Mouse (Mus musculus) embryonic fibroblast, embryonic 13.5 days (primary cell): ENCODE data around the gene Kynu. TPM values are rescaled to one million over a fixed set of nuclear protein-coding genes. Genes with fewer than 3 reads are reported as not detected.

ENCODE experiments used
- H3K27ac ChIP-seq: 2 replicates; pipeline ENCODE4 v1.5.1; 2012; ENCODE audit warnings: low read length, control low read depth, inconsistent platforms; ENCODE audit not compliant: insufficient read depth
- H3K4me1 ChIP-seq: 2 replicates; pipeline ENCODE4 v1.6.1; 2011; ENCODE audit warnings: low read length; ENCODE audit not compliant: control insufficient read depth, insufficient read depth
- H3K4me3 ChIP-seq: 2 replicates; pipeline ENCODE4 v1.5.1; 2011; ENCODE audit warnings: mild to moderate bottlenecking, control low read depth, low read length; ENCODE audit not compliant: insufficient read depth
- CTCF ChIP-seq: IDR thresholded peaks from 2 replicates; pipeline ENCODE4 v1.5.1; 2011; ENCODE audit warnings: mild to moderate bottlenecking, control low read depth, low read length, moderate library complexity, borderline replicate concordance; ENCODE audit not compliant: insufficient read depth
- POLR2A ChIP-seq: IDR thresholded peaks from 2 replicates; pipeline ENCODE4 v1.6.1; 2011; ENCODE audit warnings: low read depth, mild to moderate bottlenecking, control low read depth, low read length, moderate library complexity
- polyA plus RNA-seq: library from polyadenylated mRNA; stranded (reverse); fragments of >200 nt; gene quantifications from 2 replicates; pipeline ENCODE4 v1.2.4, GENCODE M21; 2011; ENCODE audit warnings: low read depth; ENCODE audit not compliant: missing spikeins, insufficient read length

Gene Kynu
- polyA plus RNA-seq, 1 experiment = 0.28 TPM

GRCm38 (mm10) chr2:43562779-43563178 is 7.7 kb downstream of the Kynu start:
- H3K4me3 ChIP-seq = no peak overlapping the region
- no peak overlapping the region for H3K27ac ChIP-seq
- TF ChIP-seq POLR2A (no peak), CTCF (no peak)
- H3K4me1 ChIP-seq = no peaks in the 10 kb centered on the region

GRCm38 (mm10) chr2:43568406-43568805 is 13.3 kb downstream of the Kynu start:
- H3K4me3 ChIP-seq = no peak overlapping the region
- TF ChIP-seq CTCF (no peak), POLR2A (no peak)
- no peaks in the 10 kb centered on the region for H3K4me1 ChIP-seq

GRCm38 (mm10) chr2:43573526-43573925 is 18.4 kb downstream of the Kynu start:
- Histone ChIP-seq H3K4me3 (no peak overlapping the region), H3K27ac (no peak overlapping the region), H3K4me1 (no peaks in the 10 kb centered on the region)
- TF ChIP-seq POLR2A = no peak
- no peak for TF ChIP-seq CTCF

More at GRCm38 (mm10) chr2:43568406-43568805, 13.3 kb downstream of the Kynu start:
- no peak overlapping the region for H3K27ac ChIP-seq

- no peak overlapping the region for H3K27ac ChIP-seq
- TF ChIP-seq POLR2A (no peak), CTCF (no peak)
- no peak overlapping the region for H3K4me3 ChIP-seq
- H3K4me1 ChIP-seq = no peaks in the 10 kb centered on the region
Observed at GRCm38 (mm10) chr2:43583243-43583812, 28.2 kb downstream of the Kynu start.

- Histone ChIP-seq H3K27ac (no peak overlapping the region), H3K4me3 (no peak overlapping the region)
- TF ChIP-seq CTCF (no peak), POLR2A (no peak)
Observed at GRCm38 (mm10) chr2:43585508-43585907, 30.4 kb downstream of the Kynu start.

GRCm38 (mm10) chr2:43587832-43588231 is 32.7 kb downstream of the Kynu start:
- no peak overlapping the region for H3K27ac ChIP-seq
- H3K4me1 ChIP-seq = no peaks in the 10 kb centered on the region
- no peak overlapping the region for H3K4me3 ChIP-seq
- TF ChIP-seq POLR2A = no peak
- no peak for TF ChIP-seq CTCF

More at GRCm38 (mm10) chr2:43585508-43585907, 30.4 kb downstream of the Kynu start:
- H3K4me1 ChIP-seq = no peaks in the 10 kb centered on the region

GRCm38 (mm10) chr2:43592001-43592704 is 37.0 kb downstream of the Kynu start:
- Histone ChIP-seq H3K4me1 (no peaks in the 10 kb centered on the region), H3K4me3 (no peak overlapping the region), H3K27ac (no peak overlapping the region)
- no peak for TF ChIP-seq CTCF
- no peak for TF ChIP-seq POLR2A

- Histone ChIP-seq H3K27ac (no peak overlapping the region), H3K4me1 (no peaks in the 10 kb centered on the region), H3K4me3 (no peak overlapping the region)
- TF ChIP-seq CTCF = no peak
- no peak for TF ChIP-seq POLR2A
Observed at GRCm38 (mm10) chr2:43613571-43613970, 58.4 kb downstream of the Kynu start.

GRCm38 (mm10) chr2:43621140-43621539 is 66.0 kb downstream of the Kynu start:
- TF ChIP-seq CTCF (no peak), POLR2A (no peak)
- Histone ChIP-seq H3K4me3 (no peak overlapping the region), H3K27ac (no peak overlapping the region), H3K4me1 (no peaks in the 10 kb centered on the region)

- H3K27ac ChIP-seq = no peak overlapping the region
- H3K4me3 ChIP-seq = no peak overlapping the region
- TF ChIP-seq POLR2A = no peak
- no peak for TF ChIP-seq CTCF
- H3K4me1 ChIP-seq = no peaks in the 10 kb centered on the region
Observed at GRCm38 (mm10) chr2:43622844-43623243, 67.7 kb downstream of the Kynu start.

GRCm38 (mm10) chr2:43631786-43632185 is 76.7 kb downstream of the Kynu start:
- no peak overlapping the region for H3K27ac ChIP-seq
- no peak overlapping the region for H3K4me3 ChIP-seq
- no peaks in the 10 kb centered on the region for H3K4me1 ChIP-seq
- TF ChIP-seq POLR2A = no peak
- TF ChIP-seq CTCF = no peak

- no peak for TF ChIP-seq POLR2A
- no peak for TF ChIP-seq CTCF
- H3K27ac ChIP-seq = no peak overlapping the region
- H3K4me3 ChIP-seq = no peak overlapping the region
- H3K4me1 ChIP-seq = no peaks in the 10 kb centered on the region
Observed at GRCm38 (mm10) chr2:43636498-43636897, 81.4 kb downstream of the Kynu start.
